Mouse (Mus musculus) lung, postnatal 0 days (tissue): Measurements from ENCODE around the gene Ap1ar. TPM values are rescaled to one million over a fixed set of nuclear protein-coding genes. Genes with fewer than 3 reads are reported as not detected.

Source experiments
- ATAC-seq: fragments of 200-750 bp; cut with Nextera tagmentation; 2 replicates; pipeline ENCODE4 v1.8.0; 2017; ENCODE audit warnings: moderate library complexity
- DNase-seq: peaks from one replicate; pipeline ENCODE4 v3.0.0-alpha.2; 2016; ENCODE audit warnings: low spot score
- H3K27ac ChIP-seq: fragments of 300-500 bp; sonication (generic); 2 replicates; pipeline ENCODE4 v1.5.1; 2014; ENCODE audit warnings: antibody characterized with exemption, mild to moderate bottlenecking, low read length, mixed read lengths
- H3K27me3 ChIP-seq: fragments of 300-500 bp; sonication (generic); replicated peaks from 2 replicates; pipeline ENCODE4 v1.6.1; 2014; ENCODE audit warnings: low read length, mixed read lengths; ENCODE audit not compliant: insufficient read depth
- H3K36me3 ChIP-seq: fragments of 300-500 bp; sonication (generic); 2 replicates; pipeline ENCODE4 v1.6.1; 2014; ENCODE audit warnings: low read length, mixed read lengths; ENCODE audit not compliant: insufficient read depth
- H3K4me1 ChIP-seq: fragments of 300-500 bp; sonication (generic); 2 replicates; pipeline ENCODE4 v1.6.1; 2014; ENCODE audit warnings: antibody characterized with exemption, low read depth, low read length, mixed read lengths; ENCODE audit not compliant: insufficient read depth
- H3K4me2 ChIP-seq: fragments of 300-500 bp; sonication (generic); replicated peaks from 2 replicates; pipeline ENCODE4 v1.6.1; 2014; ENCODE audit warnings: low read depth, mild to moderate bottlenecking, low read length, moderate library complexity, mixed read lengths
- H3K4me3 ChIP-seq: fragments of 300-500 bp; sonication (generic); 2 replicates; pipeline ENCODE4 v1.5.1; 2014; ENCODE audit warnings: low read depth, low read length
- H3K9ac ChIP-seq: fragments of 300-500 bp; sonication (generic); replicated peaks from 2 replicates; pipeline ENCODE4 v1.6.1; 2014; ENCODE audit warnings: low read depth, mild to moderate bottlenecking
- H3K9me3 ChIP-seq: fragments of 300-500 bp; sonication (generic); 2 replicates; pipeline ENCODE4 v1.6.1; 2016; ENCODE audit warnings: low read length, mixed read lengths
- CTCF ChIP-seq: IDR thresholded peaks from 2 replicates; pipeline ENCODE4 v1.5.1; 2016; ENCODE audit warnings: antibody characterized with exemption, mild to moderate bottlenecking
- EP300 ChIP-seq: IDR thresholded peaks from 2 replicates; pipeline ENCODE4 v1.6.1; 2016; ENCODE audit warnings: antibody characterized with exemption, mild to moderate bottlenecking, control low read depth
- WGBS: fragments of 180-500 bp; shearing (Covaris S2); extraction: QIAGEN DNeasy Blood & Tissue Kit; methylation state at CpG from one replicate; pipeline ENCODE4 v1.1.7; 2014; 5-methylcytosine and 5-hydroxymethylcytosine counted together
- polyA plus RNA-seq: library from polyadenylated mRNA; unstranded; fragments of >200 nt; fragmentation: Nextera tagmentation; extraction: Ambion mirVana; gene quantifications from 2 replicates; pipeline ENCODE4 v1.2.1, GENCODE M21; 2015

Ap1ar gene
- polyA plus RNA-seq, 1 experiment from 2014 or later = 24.7 TPM

- no peak overlapping the region for H3K4me2 ChIP-seq
- no peak for DNase-seq
- H3K27ac ChIP-seq = no peak overlapping the region
- H3K36me3 ChIP-seq = no peaks in the 10 kb centered on the region
- H3K9ac ChIP-seq = no peak overlapping the region
- H3K27me3 ChIP-seq = no peaks in the 10 kb centered on the region
- 64% methylated on average over 5 of the region's 5 CpGs for WGBS
- TF ChIP-seq CTCF (no peak), EP300 (no peak)
- no peaks in the 10 kb centered on the region for H3K9me3 ChIP-seq
- H3K4me1 ChIP-seq = no peaks in the 10 kb centered on the region
- no peak overlapping the region for H3K4me3 ChIP-seq
- no peak for ATAC-seq
Measured at GRCm38 (mm10) chr3:127821209-127821608, 16.1 kb downstream of the Ap1ar start.

- no peaks in the 10 kb centered on the region for H3K27me3 ChIP-seq
- WGBS = 67% methylated on average over 1 of the region's 1 CpGs
- H3K4me3 ChIP-seq = no peak overlapping the region
- no peak overlapping the region for H3K9ac ChIP-seq
- no peak overlapping the region for H3K27ac ChIP-seq
- no peak for DNase-seq
- no peak for TF ChIP-seq CTCF
- no peak for TF ChIP-seq EP300
- H3K36me3 ChIP-seq = no peaks in the 10 kb centered on the region
- no peaks in the 10 kb centered on the region for H3K4me1 ChIP-seq
- H3K9me3 ChIP-seq = no peaks in the 10 kb centered on the region
- H3K4me2 ChIP-seq = no peak overlapping the region
- ATAC-seq = no peak
Measured at GRCm38 (mm10) chr3:127820400-127820799, 16.9 kb downstream of the Ap1ar start.

- WGBS = 67% methylated on average over 11 of the region's 11 CpGs
- no peaks in the 10 kb centered on the region for H3K9me3 ChIP-seq
- no peak overlapping the region for H3K27ac ChIP-seq
- no peak for DNase-seq
- no peaks in the 10 kb centered on the region for H3K4me1 ChIP-seq
- H3K36me3 ChIP-seq = no peaks in the 10 kb centered on the region
- H3K27me3 ChIP-seq = no peaks in the 10 kb centered on the region
- no peak overlapping the region for H3K9ac ChIP-seq
- H3K4me2 ChIP-seq = no peak overlapping the region
- TF ChIP-seq CTCF (no peak), EP300 (no peak)
- ATAC-seq = no peak
- no peak overlapping the region for H3K4me3 ChIP-seq
Measured at GRCm38 (mm10) chr3:127818694-127819663, 18.3 kb downstream of the Ap1ar start.

- Histone ChIP-seq H3K4me2 (no peak overlapping the region), H3K9me3 (no peaks in the 10 kb centered on the region), H3K4me1 (no peaks in the 10 kb centered on the region), H3K27ac (no peak overlapping the region), H3K27me3 (no peaks in the 10 kb centered on the region), H3K36me3 (no peaks in the 10 kb centered on the region), H3K9ac (no peak overlapping the region), H3K4me3 (no peak overlapping the region)
- 64% methylated on average over 7 of the region's 7 CpGs for WGBS
- DNase-seq (no peak), ATAC-seq (no peak)
- TF ChIP-seq EP300 (no peak), CTCF (no peak)
Measured at GRCm38 (mm10) chr3:127817120-127817683, 20.1 kb downstream of the Ap1ar start.

- Histone ChIP-seq H3K9ac (no peak overlapping the region), H3K9me3 (no peaks in the 10 kb centered on the region), H3K4me3 (no peak overlapping the region), H3K36me3 (peaks cover 12% of the 10 kb centered on the region; the same call in 1 of the 2 replicates), H3K4me1 (no peaks in the 10 kb centered on the region), H3K27me3 (no peaks in the 10 kb centered on the region), H3K27ac (no peak overlapping the region), H3K4me2 (no peak overlapping the region)
- no peak for ATAC-seq
- no peak for TF ChIP-seq CTCF
- no peak for TF ChIP-seq EP300
- WGBS = 84% methylated on average over 7 of the region's 7 CpGs
- no peak for DNase-seq
Measured at GRCm38 (mm10) chr3:127809103-127809502, 28.2 kb downstream of the Ap1ar start.

GRCm38 (mm10) chr3:127807846-127808245 is 29.5 kb downstream of the Ap1ar start:
- Histone ChIP-seq H3K9me3 (no peaks in the 10 kb centered on the region), H3K4me1 (no peaks in the 10 kb centered on the region), H3K9ac (no peak overlapping the region), H3K4me3 (no peak overlapping the region), H3K4me2 (no peak overlapping the region), H3K27ac (no peak overlapping the region), H3K27me3 (no peaks in the 10 kb centered on the region), H3K36me3 (peaks cover 12% of the 10 kb centered on the region; the same call in 1 of the 2 replicates)
- ATAC-seq = no peak
- no peak for TF ChIP-seq EP300
- TF ChIP-seq CTCF = no peak
- WGBS = 85% methylated on average over 5 of the region's 5 CpGs
- no peak for DNase-seq
